Mouse (Mus musculus): ENCODE data around the gene Cchcr1.
"Not testable (repeated sequence)": the region's sequence is repeated elsewhere in the genome, so short reads cannot be mapped to it uniquely, and the experiment has no call there.

DNA sequence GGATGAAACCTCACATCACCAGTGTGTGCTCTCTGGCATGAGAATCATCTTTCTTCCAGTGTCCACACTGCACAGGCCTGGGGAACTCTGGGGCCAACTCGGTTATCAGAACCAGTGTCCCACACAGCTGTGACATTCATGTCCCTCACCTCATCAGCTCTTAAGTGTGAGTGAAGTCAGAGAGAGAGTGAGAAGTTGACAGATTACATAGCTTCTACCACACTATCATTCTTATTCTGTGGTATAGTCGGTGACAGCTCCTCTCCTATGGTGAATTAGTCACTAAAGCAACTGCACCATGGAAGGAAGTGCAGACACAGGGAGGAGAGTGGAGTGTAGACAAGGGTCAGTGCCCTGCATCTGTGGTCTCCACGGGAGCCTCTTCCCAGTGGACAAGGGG is 48.0 kb upstream of the Cchcr1 start:
- TF ChIP-seq CTCF (IDR thresholded peaks at IDR 0.05; ENCODE audit: low read depth, low read length); POLR2AphosphoS5 (IDR thresholded peaks at IDR 0.05; ENCODE audit: insufficient replicate concordance, low read depth, low read length); GATA1 (IDR thresholded peaks at IDR 0.05; ENCODE audit: borderline replicate concordance, low read length); GATA2 (IDR thresholded peaks at IDR 0.05; ENCODE audit: borderline replicate concordance, low read depth, low read length): not testable (repeated sequence)
